Mouse (Mus musculus) right cerebral cortex, postnatal 25 days (tissue): Measurements from ENCODE around the gene Nrbp1.

ENCODE experiments used
- DNase-seq: peaks from one replicate; pipeline ENCODE4 v3.0.0; 2022

The Nrbp1 gene

GRCm38 (mm10) chr5:31267686-31268085 lies 27.0 kb downstream of the Nrbp1 start:
- no peak for DNase-seq

DNA sequence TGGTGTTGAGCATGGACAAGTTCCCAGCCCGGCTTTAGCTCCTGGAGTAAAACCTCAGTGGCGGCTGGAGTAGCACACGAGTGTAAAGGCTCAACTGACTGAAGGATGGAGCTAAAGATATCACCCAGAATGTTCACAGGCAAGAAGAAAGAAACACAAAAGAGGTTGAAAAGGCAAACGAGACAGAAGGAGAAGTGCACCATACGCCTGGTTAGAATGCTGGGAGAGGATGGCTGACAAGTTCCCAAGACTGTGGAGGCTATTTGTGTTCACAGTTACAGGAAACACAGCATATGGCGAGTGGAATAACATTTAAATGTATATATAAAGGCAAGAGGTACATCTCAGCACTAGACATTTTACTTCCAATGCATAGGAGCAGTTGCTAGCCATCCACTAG lies 32.4 kb downstream of the Nrbp1 start:
- no peak for DNase-seq

GRCm38 (mm10) chr5:31279245-31279988 lies 38.8 kb downstream of the Nrbp1 start:
- no peak for DNase-seq

DNA sequence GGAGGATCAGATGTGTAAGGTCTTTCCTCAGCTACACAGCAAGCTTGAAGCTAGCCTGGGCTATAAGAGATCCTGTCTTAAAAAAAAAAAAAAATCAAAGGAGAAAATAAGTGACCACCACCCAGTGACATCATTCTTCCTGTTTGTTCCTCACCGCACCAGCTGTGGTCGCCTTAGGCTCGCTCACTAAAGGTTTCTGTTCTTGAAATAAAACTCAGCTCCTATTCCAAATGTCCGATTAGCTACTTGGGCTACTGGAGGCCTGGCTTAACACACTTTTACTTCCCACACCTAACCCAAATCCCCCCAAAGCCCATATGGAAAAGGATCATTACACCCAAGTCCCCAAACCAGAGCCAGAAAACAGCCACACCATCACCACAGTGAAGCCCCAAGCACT lies 47.6 kb downstream of the Nrbp1 start:
- no peak for DNase-seq

DNA sequence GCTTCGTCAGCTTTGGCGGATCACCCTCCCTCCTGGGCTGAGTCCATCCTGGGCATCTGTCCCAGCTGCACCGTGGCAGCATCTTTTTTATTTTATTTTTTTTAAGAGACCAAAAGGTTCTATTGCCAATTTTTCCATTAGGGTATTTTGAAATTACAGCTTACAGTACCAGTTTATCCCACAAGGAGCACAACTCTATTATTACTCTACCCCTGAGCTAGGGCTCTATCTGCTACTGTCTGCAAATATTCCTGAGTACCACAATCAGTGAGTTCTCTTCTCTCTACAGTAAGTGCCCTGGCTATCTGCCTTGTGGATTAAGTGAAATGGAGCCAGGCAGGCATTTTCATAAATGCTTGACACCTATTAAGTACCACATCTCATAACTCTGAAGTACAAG lies 48.0 kb downstream of the Nrbp1 start:
- no peak for DNase-seq

- no peak for DNase-seq
Measured at GRCm38 (mm10) chr5:31289626-31290230, 49.1 kb downstream of the Nrbp1 start.

DNA sequence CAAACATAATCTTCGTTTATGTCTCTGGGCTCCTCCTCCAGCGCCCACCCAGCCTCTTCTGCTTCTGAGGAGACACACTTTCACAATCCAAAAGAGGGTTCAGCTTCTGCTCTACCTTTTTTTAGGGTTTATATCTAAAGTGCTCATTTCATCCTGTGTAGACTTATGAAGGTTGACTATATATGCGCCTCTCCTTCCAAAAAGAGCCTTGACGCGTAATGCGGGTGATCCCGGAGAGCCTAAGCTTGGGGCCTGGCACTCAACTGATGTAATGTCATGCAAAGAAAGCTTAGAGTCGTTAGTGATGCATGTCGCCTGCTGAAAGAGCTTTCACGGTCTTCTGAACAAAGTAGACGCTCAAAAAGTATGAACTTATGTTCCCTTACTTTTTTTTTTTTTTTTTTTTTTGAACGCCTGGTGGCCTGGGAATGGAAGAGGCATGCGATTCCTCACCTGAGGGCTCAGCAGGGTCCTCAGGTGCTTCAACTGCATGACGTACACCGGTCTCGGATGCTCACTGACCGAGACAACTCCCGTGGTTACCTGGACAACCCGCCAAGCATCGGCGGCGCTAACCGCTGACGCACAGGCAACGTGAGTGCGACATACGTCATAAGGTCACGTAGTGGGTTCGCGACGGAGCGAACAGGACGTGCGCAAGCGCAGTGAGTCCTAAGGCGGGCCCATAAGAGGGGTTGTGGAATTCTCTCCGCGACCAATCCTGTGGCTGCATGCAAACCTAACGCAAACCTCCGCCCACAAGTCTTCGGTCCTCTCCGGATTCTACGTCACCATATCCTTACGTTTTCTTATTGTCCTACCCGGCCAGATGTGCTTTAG lies 50.1 kb downstream of the Nrbp1 start, which contains the start of gene Ift172:
Gene Ift172, minus strand, starts transcription at position 596 of the 840 bp plus-strand sequence.
- peak; percentile 97 for DNase-seq

DNA sequence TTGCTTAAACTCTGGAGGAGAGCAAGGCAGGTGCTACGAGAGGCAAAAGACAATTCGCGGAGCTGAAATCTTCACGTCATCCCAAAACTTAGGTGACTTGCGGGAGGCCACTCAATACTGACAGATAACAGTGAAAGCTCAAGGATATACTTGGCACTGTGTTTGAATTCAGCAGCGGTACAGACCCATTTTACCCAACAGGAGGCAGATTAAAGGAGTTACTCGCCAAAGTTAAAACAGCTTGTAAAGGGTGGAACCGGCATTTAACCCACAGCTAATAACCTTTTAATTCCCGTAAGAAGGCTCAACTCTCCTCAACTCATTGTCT lies 50.7 kb downstream of the Nrbp1 start:
- DNase-seq: no peak

- no peak for DNase-seq
Measured at GRCm38 (mm10) chr5:31294964-31295605, 54.4 kb downstream of the Nrbp1 start.

GRCm38 (mm10) chr5:31295606-31296141 lies 55.0 kb downstream of the Nrbp1 start, which contains the start of gene Fndc4:
Gene Fndc4, minus strand, starts transcription at chr5:31296080.
- DNase-seq: peak; percentile 69

DNA sequence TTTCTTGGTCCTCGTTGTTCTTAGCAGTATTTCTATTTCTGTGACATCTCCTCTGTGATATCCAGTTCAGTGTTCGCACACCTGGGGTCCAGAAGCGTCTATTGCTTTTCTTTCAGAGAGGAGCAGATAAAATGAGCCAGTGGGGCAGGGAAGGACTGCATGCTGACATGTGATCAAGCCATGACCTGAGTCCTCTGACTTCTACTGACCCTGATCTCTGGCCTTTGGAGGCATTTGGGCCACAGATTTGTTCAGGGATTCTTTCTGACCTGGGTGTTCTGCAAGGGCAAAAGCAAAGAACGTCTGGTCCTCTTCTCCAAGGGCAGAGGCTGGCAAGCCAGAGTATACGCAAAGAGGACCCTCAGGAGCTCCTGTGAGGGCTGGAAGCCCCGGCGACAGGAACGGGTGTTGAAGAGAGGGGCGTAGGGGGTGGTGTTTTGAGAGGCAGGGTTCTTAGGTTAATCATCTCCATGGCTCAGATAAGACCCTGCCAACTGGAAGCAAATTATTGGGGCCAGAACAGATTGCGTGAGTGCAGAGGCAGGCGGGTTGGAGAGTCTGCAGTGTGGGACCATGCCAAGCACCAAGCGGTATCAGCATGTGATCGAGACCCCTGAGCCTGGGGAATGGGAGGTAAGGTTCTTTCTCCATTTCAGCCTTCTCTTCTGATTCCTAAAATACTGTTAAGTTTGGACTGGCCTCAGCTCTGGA lies 56.5 kb downstream of the Nrbp1 start, which contains the start of gene Gckr:
Gene Gckr, plus strand, starts transcription at position 397 of the 711 bp plus-strand sequence.
- DNase-seq: no peak

DNA sequence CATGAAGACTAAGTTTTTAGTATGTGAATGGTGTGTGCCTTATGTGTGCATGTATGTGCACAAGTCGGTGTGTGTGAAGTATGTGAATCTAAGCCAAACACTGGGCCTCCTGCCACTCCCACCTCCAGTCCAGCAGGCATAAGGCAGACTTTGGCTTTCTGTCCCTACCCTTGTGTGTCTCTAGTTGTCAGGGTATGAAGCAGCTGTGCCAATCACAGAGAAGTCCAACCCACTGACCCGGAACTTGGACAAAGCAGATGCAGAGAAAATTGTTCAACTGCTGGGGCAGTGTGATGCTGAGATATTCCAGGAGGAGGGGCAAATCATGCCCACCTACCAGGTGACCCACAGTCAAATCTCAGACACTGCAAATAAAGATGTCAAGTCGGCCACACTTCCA lies 57.3 kb downstream of the Nrbp1 start:
- DNase-seq: no peak

GRCm38 (mm10) chr5:31298486-31298885 lies 57.8 kb downstream of the Nrbp1 start:
- DNase-seq: no peak
